Mouse (Mus musculus) spleen, adult 2 months (tissue): Measurements from ENCODE around the gene Thsd7b.

Experiments used
- CTCF ChIP-seq: fragments of 200-500 bp; IDR thresholded peaks from 2 replicates; pipeline ENCODE4 v1.5.1; 2011; ENCODE audit warnings: mild to moderate bottlenecking, inconsistent platforms; ENCODE audit not compliant: insufficient read depth, insufficient read length, insufficient replicate concordance; ENCODE audit errors: extremely low read depth
- POLR2A ChIP-seq: fragments of 200-500 bp; IDR thresholded peaks from 2 replicates; pipeline ENCODE4 v1.6.1; 2011; ENCODE audit warnings: low read depth, low read length, inconsistent platforms

GRCm38 (mm10) chr1:129747595-129747994, 474.5 kb downstream of the Thsd7b start:
- TF ChIP-seq CTCF = no peak
- no peak for TF ChIP-seq POLR2A
